Mouse (Mus musculus) adrenal gland, postnatal 36 days (tissue): ENCODE results near the gene Klc1. TPM values are rescaled to one million over a fixed set of nuclear protein-coding genes. Genes with fewer than 3 reads are reported as not detected.
A peak's percentile ranks its signal among the peaks of the same experiment; 100 is the strongest.

ENCODE experiments used
- DNase-seq, 2 experiments: peaks; one replicate each; pipeline ENCODE4 v3.0.0; 2021; ENCODE audit warnings: mixed read lengths in 1 of 2
- total RNA-seq, 2 experiments: library from RNA; stranded (reverse); gene quantifications; 2 replicates each; pipeline ENCODE4 v1.2.3; 2021

Klc1 gene
- total RNA-seq, 2 experiments from 2014 or later: 94.0 to 130 TPM

- DNase-seq: no peak
These were observed 12.0 kb downstream of the Klc1 start for GRCm38 (mm10) chr12:111770651-111771050.

DNA sequence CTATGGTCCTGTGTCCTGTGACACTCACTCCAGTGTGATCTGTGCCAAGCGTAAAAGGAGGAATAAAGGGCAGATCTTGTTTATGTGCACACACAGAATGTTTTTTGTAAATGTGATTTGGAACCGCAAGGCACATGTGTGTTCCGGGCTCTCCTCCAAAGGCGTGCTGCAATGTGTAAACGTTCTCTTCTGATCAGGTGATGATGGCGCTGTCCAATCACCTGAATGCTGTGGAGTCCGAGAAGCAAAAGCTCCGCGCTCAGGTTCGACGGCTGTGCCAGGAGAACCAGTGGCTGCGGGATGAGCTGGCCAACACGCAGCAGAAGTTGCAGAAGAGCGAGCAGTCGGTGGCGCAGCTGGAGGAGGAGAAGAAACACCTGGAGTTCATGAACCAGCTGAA is 15.5 kb downstream of the Klc1 start:
- no peak for DNase-seq

- no peak for DNase-seq
These were observed 16.2 kb downstream of the Klc1 start for GRCm38 (mm10) chr12:111774845-111775244.

GRCm38 (mm10) chr12:111777919-111778318 is 19.3 kb downstream of the Klc1 start:
- DNase-seq: no peak

DNA sequence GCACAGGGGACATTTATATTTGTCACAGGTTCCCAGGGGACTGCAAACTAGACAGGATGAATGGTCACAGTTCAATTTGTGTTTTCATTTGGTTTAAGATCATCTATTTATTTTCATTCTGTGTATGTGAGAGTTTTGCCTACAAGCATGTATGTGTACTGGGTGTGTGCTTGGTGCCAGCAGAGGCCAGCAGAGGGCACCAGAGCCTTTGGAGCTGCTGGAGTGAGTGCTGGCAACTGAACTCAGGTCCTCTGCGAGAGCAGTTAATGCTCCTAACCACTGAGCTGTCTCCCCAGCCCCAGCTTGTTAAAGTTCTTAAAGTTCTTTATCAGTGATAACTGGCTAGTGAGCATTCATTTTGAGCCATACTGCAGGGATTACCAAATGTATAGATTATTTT is 20.9 kb downstream of the Klc1 start:
- DNase-seq: no peak

DNA sequence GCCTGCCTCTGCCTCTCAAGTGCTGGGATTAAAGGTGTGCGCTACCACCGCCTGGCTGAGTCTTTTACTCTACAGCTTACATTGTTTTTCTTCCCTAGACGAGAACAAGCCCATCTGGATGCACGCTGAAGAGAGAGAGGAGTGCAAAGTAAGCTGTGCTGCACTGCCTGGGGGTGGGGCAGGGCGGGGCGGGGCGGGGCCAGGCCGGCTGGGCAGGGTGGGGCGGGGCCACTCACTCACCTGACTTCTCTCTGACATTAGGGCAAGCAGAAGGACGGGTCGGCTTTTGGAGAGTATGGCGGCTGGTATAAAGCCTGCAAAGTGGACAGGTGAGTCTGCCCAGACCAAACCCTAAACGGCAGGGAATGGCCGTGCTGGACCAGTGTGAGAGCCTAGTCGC is 26.5 kb downstream of the Klc1 start:
- no peak for DNase-seq

GRCm38 (mm10) chr12:111787015-111787414 is 28.4 kb downstream of the Klc1 start:
- DNase-seq: no peak

GRCm38 (mm10) chr12:111790090-111790489 is 31.4 kb downstream of the Klc1 start:
- no peak for DNase-seq

GRCm38 (mm10) chr12:111790631-111791030 is 32.0 kb downstream of the Klc1 start:
- DNase-seq: no peak

GRCm38 (mm10) chr12:111791474-111792104 is 32.9 kb downstream of the Klc1 start:
- no peak for DNase-seq

- DNase-seq: peak; percentile 77 to 79
These were observed 35.5 kb downstream of the Klc1 start for GRCm38 (mm10) chr12:111794102-111794501.

DNA sequence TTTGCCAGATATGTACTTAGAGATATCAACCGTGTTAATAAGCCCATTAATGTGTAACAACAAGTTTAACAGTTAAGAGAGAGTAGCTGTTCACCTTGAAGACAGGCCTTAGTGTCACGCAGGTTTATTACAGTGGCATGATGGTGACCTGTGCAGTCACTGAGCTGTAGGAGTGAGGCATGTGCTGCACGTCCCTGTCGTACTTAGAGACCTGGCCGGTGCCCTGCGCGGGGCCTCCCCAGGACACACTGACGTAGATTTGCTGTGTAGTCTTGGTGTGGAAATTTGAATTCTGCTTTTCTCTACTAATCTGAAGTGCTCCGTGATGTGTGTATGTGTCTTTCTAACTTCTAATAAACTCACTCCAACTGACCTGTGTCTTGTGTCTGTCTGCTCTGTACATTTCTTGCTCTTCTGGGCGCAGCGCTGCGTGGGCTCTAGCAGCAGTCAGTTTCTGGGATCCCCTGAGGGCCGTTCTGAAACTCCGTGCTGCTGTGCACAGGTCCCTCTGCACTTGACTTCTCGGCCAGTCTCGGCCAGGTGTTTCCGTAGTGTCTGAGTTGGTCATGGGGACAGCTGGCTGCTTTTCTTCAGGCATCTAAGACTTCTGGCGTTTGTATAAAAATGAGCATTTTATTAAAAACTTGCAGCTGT is 36.0 kb downstream of the Klc1 start:
- no peak for DNase-seq

- DNase-seq: no peak
These were observed 36.7 kb downstream of the Klc1 start for GRCm38 (mm10) chr12:111795180-111795895.

DNA sequence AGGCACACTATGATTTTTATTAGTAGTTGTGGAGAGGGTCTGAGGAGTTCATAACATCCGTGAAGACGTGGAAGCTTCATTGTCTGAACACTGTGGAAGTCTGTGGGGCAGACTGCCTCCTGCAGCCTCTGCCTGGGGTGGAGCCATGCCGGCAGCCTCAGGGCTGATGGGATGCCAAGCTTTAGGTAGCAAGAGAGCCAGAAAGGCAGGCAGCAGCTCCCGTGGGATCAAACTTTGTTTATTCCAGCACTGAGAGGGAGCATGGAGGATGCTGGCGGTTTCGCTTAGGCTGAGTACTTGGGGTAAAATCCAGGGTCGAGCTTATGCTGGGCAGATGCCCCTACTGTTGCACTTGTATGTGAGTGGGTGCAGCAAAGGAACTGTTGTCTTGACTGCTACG is 38.6 kb downstream of the Klc1 start:
- no peak for DNase-seq

- no peak for DNase-seq
These were observed 39.8 kb downstream of the Klc1 start for GRCm38 (mm10) chr12:111798493-111798892.

- no peak for DNase-seq
These were observed 42.0 kb downstream of the Klc1 start for GRCm38 (mm10) chr12:111800459-111801183.

DNA sequence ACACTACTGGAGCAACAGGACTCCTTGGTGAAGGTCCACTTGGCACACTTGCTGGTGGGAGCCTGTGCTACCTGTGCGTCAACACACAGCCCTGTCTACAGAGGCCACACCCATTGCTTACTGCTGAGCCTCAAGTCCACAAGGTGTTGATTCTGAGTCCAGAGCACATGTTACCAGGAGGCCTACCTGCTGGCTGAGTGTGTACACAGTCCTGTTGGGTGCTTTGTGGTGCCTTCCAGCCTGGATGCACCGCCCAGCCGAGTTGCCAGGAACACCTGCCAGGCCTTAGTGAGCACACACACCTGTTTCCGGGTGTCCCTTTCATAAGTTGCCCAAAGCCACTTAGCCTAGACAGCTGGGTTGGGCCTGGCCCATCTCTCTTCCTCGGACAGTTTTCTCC is 44.9 kb downstream of the Klc1 start:
- no peak for DNase-seq

GRCm38 (mm10) chr12:111808775-111809174 is 50.1 kb downstream of the Klc1 start:
- DNase-seq: no peak

DNA sequence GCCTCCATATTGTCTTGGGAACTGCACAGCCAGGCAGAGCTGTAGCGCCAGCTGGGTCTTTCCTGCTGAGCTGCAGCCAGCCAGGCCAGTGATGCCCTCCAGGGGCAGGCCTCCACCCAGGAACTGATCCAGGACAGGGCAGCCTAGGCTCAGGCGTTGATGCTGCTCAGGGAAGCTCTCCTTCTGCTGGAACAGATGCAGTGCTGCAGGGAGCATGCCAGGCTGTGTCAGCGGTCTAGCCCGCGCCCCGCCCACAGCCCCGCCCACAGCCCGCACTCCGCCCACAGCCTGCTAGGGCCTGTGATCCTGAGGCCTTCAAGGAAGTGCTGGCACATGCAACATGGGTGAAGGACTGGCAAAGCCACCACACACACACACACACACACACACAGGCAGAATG is 51.1 kb downstream of the Klc1 start:
- peak; percentile 83 to 89 for DNase-seq

- no peak for DNase-seq
These were observed 53.4 kb downstream of the Klc1 start for GRCm38 (mm10) chr12:111812075-111812474.

DNA sequence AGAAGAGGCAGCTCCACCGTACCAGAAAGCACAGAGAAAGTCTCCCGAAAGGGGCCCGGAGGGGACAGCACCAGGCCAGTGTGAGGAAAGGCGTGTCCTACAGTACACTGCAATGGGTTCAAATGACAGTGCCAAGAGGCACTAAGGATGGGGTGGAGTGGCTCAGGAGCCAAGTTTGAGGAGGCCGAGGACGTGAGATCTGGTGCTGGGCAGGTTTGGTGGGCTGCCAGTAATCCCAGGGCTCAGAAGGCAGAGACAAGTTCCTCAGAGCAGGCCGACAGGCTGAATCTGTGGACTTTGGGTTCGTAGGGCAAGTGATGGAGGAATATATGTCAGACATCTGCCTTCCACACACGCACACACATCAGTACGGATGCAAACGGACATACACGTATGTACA is 54.0 kb downstream of the Klc1 start:
- peak; percentile 19 to 47 for DNase-seq

- DNase-seq: peak; percentile 74 to 79
These were observed 54.6 kb downstream of the Klc1 start for GRCm38 (mm10) chr12:111813111-111813765.
